Mouse (Mus musculus): ENCODE measurements at regions not wholly inside any gene's neighbourhood (a gene's known extent, or its start where the extent isn't known, plus 50 kb on each side); places are given as distances from the start of the nearest gene placed in this dataset.

- no peak for ATAC-seq (replicated peaks; ENCODE audit: low FRiP score, low TSS enrichment, poor library complexity, severe bottlenecking)
These were observed 60.9 kb upstream of the Foxa2 start for GRCm38 (mm10) chr2:148107607-148108115.

- ATAC-seq (replicated peaks; ENCODE audit: low FRiP score, low TSS enrichment, poor library complexity, severe bottlenecking), result peak; percentile 93
These were observed 63.4 kb upstream of the Foxa2 start for GRCm38 (mm10) chr2:148110149-148110548.

- ATAC-seq (replicated peaks; ENCODE audit: low FRiP score, low TSS enrichment, poor library complexity, severe bottlenecking), result no peak
These were observed 65.1 kb upstream of the Foxa2 start for GRCm38 (mm10) chr2:148111889-148112288.

GRCm38 (mm10) chr2:148113184-148113583 is 66.4 kb upstream of the Foxa2 start:
- ATAC-seq (replicated peaks; ENCODE audit: low FRiP score, low TSS enrichment, poor library complexity, severe bottlenecking), result no peak

GRCm38 (mm10) chr2:148114600-148114999 is 67.8 kb upstream of the Foxa2 start:
- peak; percentile 73 for ATAC-seq (replicated peaks; ENCODE audit: low FRiP score, low TSS enrichment, poor library complexity, severe bottlenecking)

GRCm38 (mm10) chr2:148116033-148116790 is 69.4 kb upstream of the Foxa2 start:
- ATAC-seq (replicated peaks; ENCODE audit: low FRiP score, low TSS enrichment, poor library complexity, severe bottlenecking), result no peak

- no peak for ATAC-seq (replicated peaks; ENCODE audit: low FRiP score, low TSS enrichment, poor library complexity, severe bottlenecking)
These were observed 70.7 kb upstream of the Foxa2 start for GRCm38 (mm10) chr2:148117420-148117819.

GRCm38 (mm10) chr2:148121885-148122876 is 75.4 kb upstream of the Foxa2 start:
- no peak for ATAC-seq (replicated peaks; ENCODE audit: low FRiP score, low TSS enrichment, poor library complexity, severe bottlenecking)

- ATAC-seq (replicated peaks; ENCODE audit: low FRiP score, low TSS enrichment, poor library complexity, severe bottlenecking), result no peak
These were observed 77.0 kb upstream of the Foxa2 start for GRCm38 (mm10) chr2:148123780-148124179.

GRCm38 (mm10) chr2:148133811-148134210 is 87.0 kb upstream of the Foxa2 start:
- ATAC-seq (replicated peaks; ENCODE audit: low FRiP score, low TSS enrichment, poor library complexity, severe bottlenecking), result no peak

GRCm38 (mm10) chr2:148141936-148142335 is 95.2 kb upstream of the Foxa2 start:
- no peak for ATAC-seq (replicated peaks; ENCODE audit: low FRiP score, low TSS enrichment, poor library complexity, severe bottlenecking)

GRCm38 (mm10) chr2:148144816-148145215 is 98.0 kb upstream of the Foxa2 start:
- no peak for ATAC-seq (replicated peaks; ENCODE audit: low FRiP score, low TSS enrichment, poor library complexity, severe bottlenecking)

GRCm38 (mm10) chr2:148148272-148148671 is 101.5 kb upstream of the Foxa2 start:
- no peak for ATAC-seq (replicated peaks; ENCODE audit: low FRiP score, low TSS enrichment, poor library complexity, severe bottlenecking)

- no peak for ATAC-seq (replicated peaks; ENCODE audit: low FRiP score, low TSS enrichment, poor library complexity, severe bottlenecking)
These were observed 102.7 kb upstream of the Foxa2 start for GRCm38 (mm10) chr2:148149426-148149825.

- no peak for ATAC-seq (replicated peaks; ENCODE audit: low FRiP score, low TSS enrichment, poor library complexity, severe bottlenecking)
These were observed 106.9 kb upstream of the Foxa2 start for GRCm38 (mm10) chr2:148153513-148154271.

- ATAC-seq (replicated peaks; ENCODE audit: low FRiP score, low TSS enrichment, poor library complexity, severe bottlenecking), result no peak
These were observed 109.4 kb upstream of the Foxa2 start for GRCm38 (mm10) chr2:148156122-148156521.

GRCm38 (mm10) chr2:148159028-148159600 is 112.3 kb upstream of the Foxa2 start:
- ATAC-seq (replicated peaks; ENCODE audit: low FRiP score, low TSS enrichment, poor library complexity, severe bottlenecking), result no peak

- no peak for ATAC-seq (replicated peaks; ENCODE audit: low FRiP score, low TSS enrichment, poor library complexity, severe bottlenecking)
These were observed 114.2 kb upstream of the Foxa2 start for GRCm38 (mm10) chr2:148160997-148161396.

- no peak for ATAC-seq (replicated peaks; ENCODE audit: low FRiP score, low TSS enrichment, poor library complexity, severe bottlenecking)
These were observed 115.2 kb upstream of the Foxa2 start for GRCm38 (mm10) chr2:148161966-148162365.

Data from megakaryocyte-erythroid progenitor cell, adult 5-6 weeks (primary cell).